ENCODE assay signal across 29 mouse cellular contexts in genomic region chr1:132628183-132628582, GRCm38 (mm10).
"Had no signal": no experiment of that assay in that cellular context is flagged by ENCODE, and none has a peak within 500 bp of the region (broad histone marks: within the 10 kb centered on the region; RNA-seq: fewer than 3 reads in every experiment).

No protein-coding gene starts in this region.

- H3K27ac ChIP-seq: heart, embryonic 13.5 days; heart, embryonic 15.5 days; hindbrain, embryonic 10.5 days; hindbrain, embryonic 12.5 days; hindbrain, embryonic 14.5 days; hindbrain, embryonic 15.5 days; hindbrain, postnatal 0 days; intestine, embryonic 15.5 days; kidney, embryonic 15.5 days; kidney, postnatal 0 days; layer of hippocampus, adult 2 months had no signal

- H3K36me3 ChIP-seq: heart, embryonic 12.5 days; heart, embryonic 13.5 days; heart, embryonic 15.5 days; intestine, embryonic 15.5 days; kidney, embryonic 15.5 days had no signal

- H3K27me3 ChIP-seq: hindbrain, embryonic 13.5 days; hindbrain, embryonic 15.5 days; intestine, embryonic 15.5 days had no signal

- DNase-seq: heart, postnatal 14 days; heart, postnatal 36 days; heart, postnatal 4 days; kidney, adult 11 months; kidney, adult 18-20 months; kidney, adult 2 months; kidney, adult 8-10 months; kidney, adult 9 months; kidney, postnatal 10 days; kidney, postnatal 14 days; kidney, postnatal 25 days; kidney, postnatal 36 days; kidney, postnatal 4 days; layer of hippocampus, adult 9-11 months; layer of hippocampus, postnatal 36 days had no signal

- H3K9ac ChIP-seq: heart, embryonic 12.5 days; heart, embryonic 13.5 days; heart, embryonic 15.5 days; hindbrain, embryonic 12.5 days; hindbrain, embryonic 13.5 days; hindbrain, embryonic 14.5 days; hindbrain, embryonic 15.5 days; intestine, embryonic 15.5 days; kidney, embryonic 15.5 days had no signal

- H3K4me3 ChIP-seq: heart, embryonic 12.5 days; heart, embryonic 13.5 days; heart, embryonic 15.5 days; hindbrain, embryonic 10.5 days; hindbrain, embryonic 12.5 days; hindbrain, embryonic 13.5 days; hindbrain, embryonic 15.5 days; intestine, embryonic 15.5 days; kidney, embryonic 15.5 days; layer of hippocampus, adult 2 months; left cerebral cortex, adult 2 months had no signal
